Mouse (Mus musculus) mammary gland, adult 2 months (tissue): Measurements from ENCODE around the gene Olfr339. TPM values are rescaled to one million over a fixed set of nuclear protein-coding genes. Genes with fewer than 3 reads are reported as not detected.

Experiments used
- polyA plus RNA-seq: library from polyadenylated mRNA; depleted of rRNA; stranded (reverse); fragments of >200 nt; gene quantifications from 2 replicates; pipeline ENCODE4 v1.2.3, GENCODE M21; 2012; ENCODE audit warnings: low replicate concordance; rRNA removed

The Olfr339 gene
- polyA plus RNA-seq: not detected in 2 replicates

GRCm38 (mm10) chr2:36418647-36419046 is at the start of gene Olfr339:
TSS of gene Olfr339 (plus strand) at chr2:36418947.

DNA sequence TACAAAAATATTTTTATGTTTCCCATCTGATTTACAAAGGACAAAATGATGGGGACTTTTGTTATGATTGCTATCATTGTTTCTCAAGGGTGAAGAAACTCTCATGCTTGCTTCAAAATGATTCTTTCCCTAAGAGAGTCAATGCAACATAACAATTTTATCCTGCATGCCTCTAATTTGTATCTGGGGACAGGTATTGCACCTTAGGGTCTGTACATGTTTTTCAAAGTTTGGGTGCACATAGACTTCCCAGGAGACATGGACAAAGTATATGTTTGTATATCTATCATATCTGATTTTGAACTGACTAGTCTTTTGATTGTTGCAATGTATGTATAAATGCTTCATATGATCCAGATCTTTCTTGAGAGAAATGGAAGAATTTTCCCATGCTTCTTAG is 45.5 kb upstream of the Olfr339 start, which contains the start of gene Olfr338:
TSS of gene Olfr338 (plus strand) at position 301 of the 400 bp plus-strand sequence.

DNA sequence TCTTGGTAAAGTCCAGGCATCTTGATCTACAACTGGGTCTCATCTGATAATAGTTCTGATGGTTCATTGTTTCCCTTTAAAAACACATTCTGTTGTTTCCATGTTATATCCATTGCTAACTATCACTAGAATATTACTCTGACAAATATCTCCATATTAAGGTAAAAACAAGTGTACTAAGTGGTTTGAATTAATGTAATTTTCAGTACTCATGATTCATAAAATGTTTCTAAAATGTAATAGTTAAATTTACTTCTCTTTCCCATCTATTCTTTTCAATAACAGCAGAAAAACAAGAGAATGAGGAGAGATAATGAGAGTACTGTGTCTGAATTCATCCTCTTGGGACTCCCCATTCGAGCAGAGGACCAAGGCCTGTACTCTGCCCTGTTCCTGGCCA is 33.5 kb downstream of the Olfr339 start, which contains the start of gene Olfr340:
TSS of gene Olfr340 (plus strand) at position 301 of the 400 bp plus-strand sequence.

Other genes starting within 250 kb of the Olfr339 start
- 19.5 and 30.0 TPM in 2 replicates for gene Ptgs1, start 188.5 kb upstream of the Olfr339 start, polyA plus RNA-seq
- gene Olfr338, start 45.4 kb upstream of the Olfr339 start, polyA plus RNA-seq: not detected in 2 replicates
- not detected in 2 replicates for gene Olfr340, start 33.6 kb downstream of the Olfr339 start, polyA plus RNA-seq
- gene Olfr341, start 63.5 kb downstream of the Olfr339 start, polyA plus RNA-seq: not detected in 2 replicates
- not detected in 2 replicates for gene Olfr342, start 106.1 kb downstream of the Olfr339 start, polyA plus RNA-seq
- gene Olfr344, start 147.7 kb downstream of the Olfr339 start, polyA plus RNA-seq: not detected in 2 replicates
- not detected in 2 replicates for gene Olfr345, start 221.1 kb downstream of the Olfr339 start, polyA plus RNA-seq